Mouse (Mus musculus) hindbrain, embryonic 15.5 days (tissue): ENCODE results near the gene Fam219a. TPM values are rescaled to one million over a fixed set of nuclear protein-coding genes. Genes with fewer than 3 reads are reported as not detected.
A peak's percentile ranks its signal among the peaks of the same experiment; 100 is the strongest.

ENCODE experiments used
- ATAC-seq: fragments of 200-750 bp; cut with Nextera tagmentation; 2 replicates; pipeline ENCODE4 v1.8.0; 2017; ENCODE audit warnings: low read depth, moderate number of reproducible peaks, moderate TSS enrichment; ENCODE audit not compliant: low FRiP score
- H3K27ac ChIP-seq: fragments of 300-500 bp; sonication (generic); replicated peaks from 2 replicates; pipeline ENCODE4 v1.5.1; 2015; ENCODE audit warnings: mild to moderate bottlenecking, inconsistent platforms
- H3K27me3 ChIP-seq: fragments of 300-500 bp; sonication (generic); 2 replicates; pipeline ENCODE4 v1.6.1; 2015; ENCODE audit warnings: control low read depth, inconsistent platforms
- H3K36me3 ChIP-seq: fragments of 300-500 bp; sonication (generic); 2 replicates; pipeline ENCODE4 v1.6.1; 2015; ENCODE audit warnings: control low read depth, inconsistent platforms
- H3K4me1 ChIP-seq: fragments of 300-500 bp; sonication (generic); replicated peaks from 2 replicates; pipeline ENCODE4 v1.6.1; 2015; ENCODE audit warnings: control low read depth, inconsistent platforms
- H3K4me2 ChIP-seq: fragments of 300-500 bp; sonication (generic); 2 replicates; pipeline ENCODE4 v1.6.1; 2015; ENCODE audit warnings: moderate library complexity, mild to moderate bottlenecking, inconsistent platforms
- H3K4me3 ChIP-seq: fragments of 300-500 bp; sonication (generic); 2 replicates; pipeline ENCODE4 v1.5.1; 2015; ENCODE audit warnings: mild to moderate bottlenecking, inconsistent platforms
- H3K9ac ChIP-seq: fragments of 300-500 bp; sonication (generic); 2 replicates; pipeline ENCODE4 v1.6.1; 2015; ENCODE audit warnings: inconsistent platforms
- H3K9me3 ChIP-seq: fragments of 300-500 bp; sonication (generic); 2 replicates; pipeline ENCODE4 v1.6.1; 2016; ENCODE audit warnings: control low read depth, inconsistent platforms
- WGBS: fragments of 180-500 bp; shearing (Covaris S2); methylation state at CpG from one replicate; pipeline ENCODE4 v1.1.7; 2015; 5-methylcytosine and 5-hydroxymethylcytosine counted together
- polyA plus RNA-seq: library from polyadenylated mRNA; unstranded; fragments of >200 nt; fragmentation: Nextera tagmentation; extraction: Ambion mirVana; gene quantifications from 2 replicates; pipeline ENCODE4 v1.2.1, GENCODE M21; 2015

Gene Fam219a
- 17.6 and 19.0 TPM in 2 replicates for polyA plus RNA-seq

GRCm38 (mm10) chr4:41569411-41569885 is at the start of gene Fam219a, which contains the start of gene Dnaic1:
Fam219a (minus strand) TSS chr4:41569538.
Dnaic1 (plus strand) TSS chr4:41569775.
- Histone ChIP-seq H3K4me3 (peak within 1 kb of the TSS; percentile 97), H3K36me3 (no peaks in the 10 kb centered on the region), H3K9ac (peak within 1 kb of the TSS; percentile 94), H3K4me1 (peaks cover 49% of the 10 kb centered on the region), H3K9me3 (no peaks in the 10 kb centered on the region), H3K27me3 (no peaks in the 10 kb centered on the region), H3K4me2 (peak within 1 kb of the TSS; percentile 60), H3K27ac (peak within 1 kb of the TSS; percentile 92)
- under 1% methylated on average over 41 of the region's 41 CpGs for WGBS
- peak; percentile 98 for ATAC-seq

- no peaks in the 10 kb centered on the region for H3K27me3 ChIP-seq
- no peak overlapping the region for H3K4me3 ChIP-seq
- H3K36me3 ChIP-seq, result no peaks in the 10 kb centered on the region
- no peak overlapping the region for H3K4me2 ChIP-seq
- no peak overlapping the region for H3K9ac ChIP-seq
- WGBS, result 52% methylated on average over 9 of the region's 9 CpGs
- H3K4me1 ChIP-seq, result peaks cover 56% of the 10 kb centered on the region
- ATAC-seq, result peak; percentile 88
- no peaks in the 10 kb centered on the region for H3K9me3 ChIP-seq
- peak overlapping the region; percentile 31 for H3K27ac ChIP-seq
Observed at GRCm38 (mm10) chr4:41615661-41616599, 46.6 kb upstream of the Fam219a start.

GRCm38 (mm10) chr4:41614156-41614555 is 44.8 kb upstream of the Fam219a start:
- peaks cover 60% of the 10 kb centered on the region for H3K4me1 ChIP-seq
- WGBS, result 6% methylated on average over 7 of the region's 7 CpGs
- no peaks in the 10 kb centered on the region for H3K9me3 ChIP-seq
- H3K4me2 ChIP-seq, result no peak overlapping the region
- peak overlapping the region; percentile 27; the same call in 1 of the 2 replicates for H3K27ac ChIP-seq
- no peak overlapping the region for H3K4me3 ChIP-seq
- H3K36me3 ChIP-seq, result no peaks in the 10 kb centered on the region
- H3K27me3 ChIP-seq, result no peaks in the 10 kb centered on the region
- no peak for ATAC-seq
- H3K9ac ChIP-seq, result no peak overlapping the region

GRCm38 (mm10) chr4:41612166-41612565 is 42.8 kb upstream of the Fam219a start:
- no peak overlapping the region for H3K9ac ChIP-seq
- H3K4me1 ChIP-seq, result peaks cover 47% of the 10 kb centered on the region
- ATAC-seq, result peak; percentile 46
- WGBS, result 25% methylated on average over 8 of the region's 8 CpGs
- no peak overlapping the region for H3K4me3 ChIP-seq
- no peaks in the 10 kb centered on the region for H3K9me3 ChIP-seq
- no peaks in the 10 kb centered on the region for H3K27me3 ChIP-seq
- H3K4me2 ChIP-seq, result no peak overlapping the region
- H3K27ac ChIP-seq, result peak overlapping the region; percentile 40
- H3K36me3 ChIP-seq, result no peaks in the 10 kb centered on the region

GRCm38 (mm10) chr4:41610594-41610980 is 41.2 kb upstream of the Fam219a start:
- ATAC-seq, result no peak
- 38% methylated on average over 6 of the region's 6 CpGs for WGBS
- Histone ChIP-seq H3K27ac (no peak overlapping the region), H3K9ac (no peak overlapping the region), H3K36me3 (no peaks in the 10 kb centered on the region), H3K4me2 (no peak overlapping the region), H3K4me3 (no peak overlapping the region), H3K4me1 (peaks cover 46% of the 10 kb centered on the region), H3K27me3 (no peaks in the 10 kb centered on the region), H3K9me3 (no peaks in the 10 kb centered on the region)

DNA sequence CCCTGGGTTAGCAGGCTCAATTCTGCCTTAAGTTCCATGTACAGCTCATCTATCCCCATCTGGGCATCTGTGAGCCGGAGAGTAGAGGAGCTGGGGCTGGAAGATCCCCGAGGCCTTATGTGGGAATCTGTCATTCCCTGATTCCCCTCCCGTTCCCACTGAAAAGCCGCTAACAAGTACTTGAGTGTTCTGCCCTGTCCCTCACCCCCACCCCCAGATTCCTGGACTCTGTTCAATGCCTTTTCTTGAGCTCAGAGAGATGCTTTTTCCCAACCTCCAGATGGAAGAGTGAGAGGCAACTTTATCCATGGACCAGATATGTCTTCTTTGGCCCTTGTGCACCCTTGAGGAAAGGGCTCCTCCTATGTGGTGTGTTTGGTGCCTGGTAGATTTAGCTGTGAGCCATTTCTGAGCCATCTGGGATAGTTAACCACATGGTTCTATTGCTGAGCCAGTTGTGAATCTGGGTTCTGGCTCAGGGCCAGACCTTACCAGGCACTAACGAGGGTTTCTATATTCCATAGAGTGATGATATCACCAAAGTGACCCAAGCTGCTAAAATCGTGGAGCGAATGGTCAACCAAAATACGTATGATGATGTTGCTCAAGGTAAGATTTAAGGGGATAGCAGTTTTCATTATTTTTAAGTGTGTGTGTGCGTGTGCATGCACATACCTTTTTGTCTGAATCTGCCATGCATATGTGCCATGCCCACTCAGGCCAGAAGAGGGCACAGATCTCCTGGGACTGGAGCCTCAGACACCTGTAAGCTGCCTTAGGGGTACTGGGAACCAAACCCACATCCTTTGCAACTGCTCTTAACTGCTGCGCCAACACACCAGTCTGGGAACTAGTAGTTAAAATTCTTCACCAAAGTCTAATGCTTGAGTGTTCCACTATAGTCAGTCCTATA is 40.6 kb upstream of the Fam219a start:
- no peak overlapping the region for H3K4me3 ChIP-seq
- no peak overlapping the region for H3K27ac ChIP-seq
- no peaks in the 10 kb centered on the region for H3K9me3 ChIP-seq
- no peak overlapping the region for H3K4me2 ChIP-seq
- no peaks in the 10 kb centered on the region for H3K36me3 ChIP-seq
- no peak overlapping the region for H3K9ac ChIP-seq
- no peak for ATAC-seq
- peaks cover 45% of the 10 kb centered on the region for H3K4me1 ChIP-seq
- WGBS, result 60% methylated on average over 10 of the region's 10 CpGs
- H3K27me3 ChIP-seq, result no peaks in the 10 kb centered on the region

DNA sequence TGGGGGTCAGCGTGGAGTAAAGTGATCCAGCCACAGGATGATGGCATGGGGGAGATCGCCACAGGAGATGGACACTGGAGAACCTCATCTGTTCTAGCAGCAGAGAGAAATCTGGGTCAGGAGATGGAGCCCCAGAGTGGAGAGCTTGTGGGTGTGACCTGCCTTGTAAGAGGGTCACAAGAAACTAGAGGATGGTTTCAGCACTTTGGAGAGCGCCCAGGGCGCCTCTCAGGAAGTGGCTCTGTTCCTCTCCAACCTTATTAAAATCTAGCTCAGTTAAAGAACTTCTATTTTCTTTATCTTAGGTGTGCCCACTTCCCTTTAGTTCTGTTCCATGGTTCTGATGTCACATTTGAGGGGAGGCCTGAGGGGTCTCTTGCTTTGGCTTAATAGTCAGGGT is 37.4 kb upstream of the Fam219a start:
- Histone ChIP-seq H3K27me3 (no peaks in the 10 kb centered on the region), H3K4me2 (no peak overlapping the region), H3K4me3 (no peak overlapping the region), H3K9me3 (no peaks in the 10 kb centered on the region), H3K36me3 (no peaks in the 10 kb centered on the region), H3K4me1 (peaks cover 28% of the 10 kb centered on the region), H3K9ac (no peak overlapping the region), H3K27ac (no peak overlapping the region)
- ATAC-seq, result no peak
- 63% methylated on average over 4 of the region's 4 CpGs for WGBS

DNA sequence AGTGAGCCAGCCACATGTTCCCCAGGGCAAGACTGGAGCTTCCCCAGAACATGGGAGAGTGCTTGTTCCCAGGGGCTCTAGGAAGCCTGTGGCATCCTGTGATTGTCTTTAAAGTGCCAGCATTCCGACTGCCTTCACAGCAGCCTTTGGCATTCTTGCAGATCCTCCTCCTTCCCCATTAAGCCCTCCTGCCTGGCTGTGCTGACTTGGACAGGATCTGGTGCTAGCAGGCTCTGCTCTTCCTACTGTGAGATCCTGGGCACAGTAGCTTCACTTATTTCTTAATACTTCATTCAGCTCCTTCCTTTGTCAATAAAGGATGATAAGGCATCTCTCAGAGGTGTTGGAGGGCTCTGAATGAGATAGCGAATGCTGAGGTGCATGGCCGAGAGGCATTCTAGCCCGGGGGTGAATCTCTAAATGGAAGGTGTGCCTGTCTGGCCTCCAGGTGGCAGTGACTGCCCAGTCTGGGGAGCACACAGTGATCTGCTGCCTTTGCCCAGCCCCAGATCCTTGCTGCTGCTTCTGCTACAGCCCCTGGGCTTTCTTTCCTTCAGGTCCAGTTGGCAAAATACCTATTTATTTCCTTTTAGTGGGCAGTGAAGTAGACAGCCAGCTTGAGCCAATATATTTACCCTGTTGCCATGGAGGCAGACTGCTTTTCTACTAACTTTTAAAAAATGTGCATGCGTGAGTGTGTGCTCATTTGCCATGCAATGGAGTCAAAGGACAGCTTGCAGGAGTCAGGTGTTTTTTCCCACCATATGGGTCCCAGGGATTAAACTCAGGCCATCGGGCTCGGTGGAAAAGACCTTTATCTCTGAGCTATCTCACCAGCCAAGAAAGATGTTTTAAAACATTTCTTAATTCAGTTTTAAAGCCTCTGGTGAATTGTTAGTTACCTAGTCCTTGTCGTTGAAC is 35.4 kb upstream of the Fam219a start:
- Histone ChIP-seq H3K27ac (0 out of 2 replicates have a peak overlapping the region, but pooled peaks have one; percentile 36), H3K9ac (no peak overlapping the region), H3K4me2 (no peak overlapping the region), H3K36me3 (no peaks in the 10 kb centered on the region), H3K9me3 (no peaks in the 10 kb centered on the region), H3K4me3 (no peak overlapping the region), H3K27me3 (no peaks in the 10 kb centered on the region), H3K4me1 (peaks cover 21% of the 10 kb centered on the region)
- 20% methylated on average over 8 of the region's 8 CpGs for WGBS
- peak; percentile 62; the same call in 1 of the 2 replicates for ATAC-seq

DNA sequence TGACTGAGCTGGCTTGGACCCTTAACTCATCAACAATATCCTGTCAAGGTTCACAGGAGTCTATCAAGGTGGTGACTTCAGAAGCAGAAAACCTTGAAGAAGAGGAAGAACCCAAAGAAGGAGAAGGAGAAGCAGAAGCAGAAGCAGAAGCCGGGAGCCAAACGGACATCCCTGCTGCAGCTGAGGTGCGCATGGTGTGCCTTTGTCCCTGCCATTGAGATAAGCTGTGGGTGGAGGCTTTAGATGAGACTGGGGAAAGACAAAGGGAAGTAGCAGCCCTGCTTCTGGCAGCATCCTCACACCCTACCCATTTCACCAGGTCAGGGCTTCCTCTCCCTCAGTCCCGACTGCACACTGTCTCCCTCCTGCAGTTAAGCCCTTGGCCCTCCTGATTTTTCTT is 33.5 kb upstream of the Fam219a start:
- Histone ChIP-seq H3K27ac (no peak overlapping the region), H3K36me3 (no peaks in the 10 kb centered on the region), H3K9ac (no peak overlapping the region), H3K4me3 (no peak overlapping the region), H3K4me1 (peaks cover 14% of the 10 kb centered on the region), H3K27me3 (no peaks in the 10 kb centered on the region), H3K4me2 (no peak overlapping the region), H3K9me3 (no peaks in the 10 kb centered on the region)
- 56% methylated on average over 4 of the region's 4 CpGs for WGBS
- ATAC-seq, result no peak

DNA sequence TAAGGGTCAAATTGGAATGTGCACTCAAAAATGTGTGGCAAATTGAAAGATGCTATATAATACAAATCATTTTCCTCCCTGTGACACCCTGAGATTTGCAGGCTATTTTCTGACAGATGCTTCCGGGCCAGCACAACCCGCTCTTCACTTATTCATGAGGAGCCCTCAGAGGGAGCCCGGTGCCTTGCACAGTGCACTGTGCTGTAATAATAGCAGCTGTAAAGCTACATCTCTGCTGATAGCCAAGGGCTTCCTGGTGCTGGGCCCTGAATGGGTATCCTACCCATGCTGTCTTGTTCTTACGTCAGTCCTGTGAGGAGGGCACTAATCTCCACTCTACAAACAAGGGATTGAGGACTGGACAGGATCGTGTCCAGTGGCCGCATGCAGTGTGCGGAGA is 14.0 kb upstream of the Fam219a start:
- no peak overlapping the region for H3K4me3 ChIP-seq
- H3K4me2 ChIP-seq, result no peak overlapping the region
- H3K27me3 ChIP-seq, result 0 out of 2 replicates have a peak, but pooled peaks cover 2% of the 10 kb centered on the region
- H3K9ac ChIP-seq, result no peak overlapping the region
- H3K27ac ChIP-seq, result no peak overlapping the region
- no peaks in the 10 kb centered on the region for H3K9me3 ChIP-seq
- no peak for ATAC-seq
- no peaks in the 10 kb centered on the region for H3K36me3 ChIP-seq
- peaks cover 3% of the 10 kb centered on the region; the same call in 1 of the 2 replicates for H3K4me1 ChIP-seq
- 57% methylated on average over 7 of the region's 7 CpGs for WGBS

DNA sequence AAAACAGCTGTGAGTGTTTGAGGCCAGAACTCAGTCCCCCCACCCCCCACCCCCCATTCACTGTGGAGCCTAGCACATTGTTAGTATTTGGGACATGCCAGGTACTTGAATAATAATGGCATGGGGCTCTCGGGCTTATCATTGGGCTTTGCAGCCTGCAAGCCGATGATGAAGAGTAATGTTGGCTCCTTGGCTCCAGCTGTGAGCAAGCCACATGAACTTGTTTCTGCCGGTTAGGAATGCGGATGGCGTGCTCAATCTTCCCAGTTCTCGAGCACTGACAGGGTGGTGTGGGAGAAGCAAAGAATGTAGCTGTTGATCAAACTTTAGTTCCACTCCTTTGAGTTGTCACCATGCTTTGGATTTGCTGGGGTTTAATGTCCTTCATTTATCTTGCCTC is 6.6 kb upstream of the Fam219a start:
- 11% methylated on average over 6 of the region's 6 CpGs for WGBS
- no peak; the same call in 1 of the 2 replicates for ATAC-seq

More for the DNA sequence above, 6.6 kb upstream of the Fam219a start:
- Histone ChIP-seq H3K4me2 (no peak overlapping the region), H3K4me1 (peaks cover 18% of the 10 kb centered on the region), H3K4me3 (no peak overlapping the region), H3K9ac (no peak overlapping the region), H3K27ac (no peak overlapping the region), H3K27me3 (no peaks in the 10 kb centered on the region), H3K36me3 (no peaks in the 10 kb centered on the region), H3K9me3 (no peaks in the 10 kb centered on the region)
